Mouse (Mus musculus): ENCODE results near the gene Iglon5. TPM values are rescaled to one million over a fixed set of nuclear protein-coding genes. Genes with fewer than 3 reads are reported as not detected.

Gene Iglon5
- polyA plus RNA-seq, 1 experiment from 2014 or later = 7.7 TPM

DNA sequence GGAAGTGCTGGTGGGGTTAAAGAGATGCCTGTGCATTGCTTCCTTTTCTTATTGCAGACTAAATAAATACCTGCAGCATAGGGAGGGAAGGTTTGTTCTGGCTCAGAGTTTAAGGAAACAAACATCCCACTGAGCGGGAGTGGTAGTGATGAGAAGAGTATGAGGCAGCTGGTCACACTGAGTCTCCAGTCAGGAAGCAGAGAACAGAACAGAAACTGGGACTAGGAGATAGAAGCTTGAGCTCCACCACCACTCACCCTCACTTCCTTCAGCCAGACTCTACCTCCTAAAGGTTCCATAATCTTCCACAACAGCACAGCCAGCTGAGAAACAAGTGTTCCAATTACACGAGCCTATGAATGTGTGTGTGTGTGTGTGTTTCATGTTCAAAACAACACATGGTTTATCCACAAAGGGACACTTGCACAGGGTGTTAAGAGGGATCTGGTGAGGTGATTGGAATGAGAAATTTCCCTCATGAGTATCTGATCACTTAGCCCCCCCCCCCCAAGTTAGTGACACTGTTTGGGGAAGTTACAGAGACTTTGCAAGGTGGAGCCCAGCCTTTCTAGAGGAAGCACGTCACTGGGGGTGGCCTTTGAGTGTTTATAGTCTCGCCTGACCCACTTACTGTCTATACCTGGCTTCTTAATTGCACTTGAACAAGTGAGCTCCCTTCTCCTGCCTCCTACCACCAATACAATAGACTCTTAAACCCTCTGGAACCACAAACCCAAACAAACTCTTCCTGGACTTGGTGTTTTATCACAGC, 22.0 kb upstream of the Iglon5 start:
- Histone ChIP-seq H3K4me3 (ENCODE audit: low read depth, low read length) (no peak overlapping the region), H3K4me1 (ENCODE audit: control insufficient read depth, insufficient read depth, low read length) (no peaks in the 10 kb centered on the region), H3K27ac (ENCODE audit: low read length) (no peak overlapping the region), H3K4me2 (ENCODE audit: low read length) (no peak overlapping the region), H3K27me3 (ENCODE audit: control insufficient read depth, insufficient read depth, low read depth, low read length) (no peaks in the 10 kb centered on the region), H3K9ac (ENCODE audit: low read depth, low read length) (no peak overlapping the region), H3K36me3 (ENCODE audit: control insufficient read depth, insufficient read depth, low read length) (no peaks in the 10 kb centered on the region), H3K9me3 (replicated peaks; ENCODE audit: control insufficient read depth, low read length, poor library complexity, severe bottlenecking) (no peaks in the 10 kb centered on the region)
- no peak for ATAC-seq
- 70% methylated on average over 4 of the region's 4 CpGs for WGBS

DNA sequence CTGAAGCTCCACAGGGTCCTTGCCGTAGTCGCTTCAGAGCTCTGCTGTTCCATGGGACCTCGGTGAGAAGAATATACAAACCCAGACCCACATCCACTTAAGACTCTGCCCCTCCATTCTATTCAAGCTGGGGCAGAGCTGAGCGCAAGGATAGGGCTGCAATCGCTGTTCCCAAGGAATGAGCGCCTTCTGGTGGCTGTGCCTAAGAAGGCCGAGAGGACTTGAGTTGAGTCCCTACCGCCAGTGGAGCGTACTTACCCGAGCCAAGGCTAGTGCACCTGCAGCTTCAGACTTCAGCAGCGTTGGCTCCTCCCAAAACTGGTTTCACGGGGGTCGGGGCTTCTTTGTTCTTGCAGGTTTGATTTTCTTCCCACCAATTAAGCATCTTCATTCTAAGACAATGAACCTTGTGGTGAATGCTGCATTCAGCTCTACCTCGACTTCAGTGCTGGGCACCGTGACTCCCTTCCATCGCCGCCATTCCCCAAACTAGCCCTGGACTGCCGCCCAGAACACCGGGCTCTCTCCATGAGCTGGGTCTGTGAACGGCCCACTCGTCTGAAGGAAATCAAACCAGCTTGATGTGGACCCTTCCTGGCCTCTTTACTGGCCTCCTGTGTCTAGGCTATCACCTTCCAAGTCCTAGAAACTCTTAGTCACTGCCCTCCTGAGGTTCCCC, 5.6 kb upstream of the Iglon5 start:
- H3K4me3 ChIP-seq (ENCODE audit: low read depth, low read length) = no peak overlapping the region
- 11% methylated on average over 21 of the region's 21 CpGs for WGBS

DNA sequence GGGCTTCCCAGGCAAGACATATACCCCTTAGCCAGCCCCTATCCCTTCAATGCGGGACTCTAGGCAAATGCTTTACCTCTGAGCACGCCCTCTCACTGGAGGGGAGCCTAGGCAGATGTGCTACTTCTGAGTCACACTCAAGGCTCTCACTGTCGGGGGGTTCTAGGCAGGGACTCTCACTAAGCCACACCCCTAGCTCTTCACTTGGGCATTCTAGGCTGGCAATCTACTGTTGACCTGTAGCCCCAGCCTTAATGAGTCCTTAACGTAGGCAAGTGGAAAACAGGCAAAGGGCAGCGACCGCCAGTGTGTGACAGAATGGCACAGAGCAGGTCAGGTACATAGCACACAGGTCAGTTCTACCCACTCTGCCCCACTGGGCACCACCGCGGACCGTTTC, 986 bp upstream of the Iglon5 start:
- Histone ChIP-seq H3K4me2 (ENCODE audit: low read length) (peak overlapping the region; percentile 78; the same call in 1 of the 2 replicates), H3K4me3 (ENCODE audit: low read depth, low read length) (peak overlapping the region; percentile 89; the same call in 1 of the 2 replicates), H3K4me1 (ENCODE audit: control insufficient read depth, insufficient read depth, low read length) (peaks cover 18% of the 10 kb centered on the region), H3K9ac (ENCODE audit: low read depth, low read length) (no peak overlapping the region; the same call in 1 of the 2 replicates), H3K27ac (ENCODE audit: low read length) (peak overlapping the region; percentile 93; the same call in 1 of the 2 replicates), H3K9me3 (replicated peaks; ENCODE audit: control insufficient read depth, low read length, poor library complexity, severe bottlenecking) (no peaks in the 10 kb centered on the region), H3K27me3 (ENCODE audit: control insufficient read depth, insufficient read depth, low read depth, low read length) (no peaks in the 10 kb centered on the region), H3K36me3 (ENCODE audit: control insufficient read depth, insufficient read depth, low read length) (no peaks in the 10 kb centered on the region)
- ATAC-seq = peak; percentile 19
- WGBS = 66% methylated on average over 9 of the region's 9 CpGs

More for the DNA sequence above, 5.6 kb upstream of the Iglon5 start:
- Histone ChIP-seq H3K27me3 (ENCODE audit: control insufficient read depth, insufficient read depth, low read depth, low read length) (no peaks in the 10 kb centered on the region), H3K36me3 (ENCODE audit: control insufficient read depth, insufficient read depth, low read length) (no peaks in the 10 kb centered on the region), H3K27ac (ENCODE audit: low read length) (no peak overlapping the region), H3K9me3 (replicated peaks; ENCODE audit: control insufficient read depth, low read length, poor library complexity, severe bottlenecking) (no peaks in the 10 kb centered on the region), H3K4me2 (ENCODE audit: low read length) (no peak overlapping the region), H3K4me1 (ENCODE audit: control insufficient read depth, insufficient read depth, low read length) (peaks cover 3% of the 10 kb centered on the region; the same call in 1 of the 2 replicates), H3K9ac (ENCODE audit: low read depth, low read length) (0 out of 2 replicates have a peak overlapping the region, but pooled peaks have one; percentile 7)
- ATAC-seq = peak; percentile 46; the same call in 1 of the 2 replicates

DNA sequence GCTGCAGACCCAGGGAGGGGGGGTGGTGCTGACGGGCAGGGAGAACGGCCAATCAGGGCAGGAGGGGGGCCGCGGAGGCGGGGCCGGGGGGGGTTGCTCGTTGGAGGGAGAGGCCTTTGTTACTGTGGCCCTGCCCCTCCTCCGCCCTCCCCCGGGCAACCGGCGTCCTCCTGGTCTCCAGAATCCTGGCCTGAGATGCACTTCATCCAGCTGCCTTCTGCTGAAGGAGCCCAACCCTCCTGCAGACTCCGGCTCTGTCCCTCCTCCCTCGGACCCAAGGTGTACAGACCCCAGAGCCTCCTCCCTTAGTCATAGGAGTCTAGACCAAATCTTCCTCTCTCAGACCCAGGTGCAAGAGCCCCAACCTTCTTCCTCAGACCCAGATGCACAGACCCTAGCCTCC, 308 bp upstream of the Iglon5 start:
- peak overlapping the region; percentile 78 for H3K4me2 ChIP-seq (ENCODE audit: low read length)
- peak overlapping the region; percentile 93 for H3K27ac ChIP-seq (ENCODE audit: low read length)
- H3K36me3 ChIP-seq (ENCODE audit: control insufficient read depth, insufficient read depth, low read length) = no peaks in the 10 kb centered on the region
- no peaks in the 10 kb centered on the region for H3K27me3 ChIP-seq (ENCODE audit: control insufficient read depth, insufficient read depth, low read depth, low read length)
- peak overlapping the region; percentile 89 for H3K4me3 ChIP-seq (ENCODE audit: low read depth, low read length)
- WGBS = 2% methylated on average over 6 of the region's 13 CpGs
- no peaks in the 10 kb centered on the region for H3K9me3 ChIP-seq (replicated peaks; ENCODE audit: control insufficient read depth, low read length, poor library complexity, severe bottlenecking)
- ATAC-seq = peak; percentile 86
- H3K9ac ChIP-seq (ENCODE audit: low read depth, low read length) = peak overlapping the region; percentile 98
- peaks cover 18% of the 10 kb centered on the region for H3K4me1 ChIP-seq (ENCODE audit: control insufficient read depth, insufficient read depth, low read length)

DNA sequence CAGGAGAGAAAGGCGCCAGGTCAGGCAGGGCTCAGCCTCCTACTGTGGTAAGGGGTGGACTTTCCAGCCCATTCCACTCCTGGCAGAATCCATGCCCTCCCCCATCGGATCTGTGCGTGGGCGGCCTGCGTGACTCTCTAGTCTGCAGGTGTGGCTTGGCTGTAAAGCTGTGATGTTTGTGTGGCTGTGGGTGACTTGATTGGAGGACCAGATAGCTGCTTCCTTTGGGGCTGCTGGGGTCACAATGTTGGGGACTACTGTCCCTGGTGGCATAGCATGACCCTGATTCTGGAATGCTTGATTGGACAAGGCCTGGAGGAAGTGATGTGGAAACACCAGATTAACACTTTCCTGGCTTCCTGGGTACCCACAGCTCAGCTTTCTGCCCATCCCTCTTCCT, 1.2 kb downstream of the Iglon5 start:
- Histone ChIP-seq H3K9me3 (replicated peaks; ENCODE audit: control insufficient read depth, low read length, poor library complexity, severe bottlenecking) (no peaks in the 10 kb centered on the region), H3K27ac (ENCODE audit: low read length) (peak overlapping the region; percentile 93; the same call in 1 of the 2 replicates), H3K4me1 (ENCODE audit: control insufficient read depth, insufficient read depth, low read length) (peaks cover 18% of the 10 kb centered on the region), H3K27me3 (ENCODE audit: control insufficient read depth, insufficient read depth, low read depth, low read length) (no peaks in the 10 kb centered on the region), H3K4me3 (ENCODE audit: low read depth, low read length) (peak overlapping the region; percentile 89), H3K4me2 (ENCODE audit: low read length) (peak overlapping the region; percentile 78), H3K36me3 (ENCODE audit: control insufficient read depth, insufficient read depth, low read length) (no peaks in the 10 kb centered on the region), H3K9ac (ENCODE audit: low read depth, low read length) (peak overlapping the region; percentile 98)
- WGBS = 37% methylated on average over 5 of the region's 5 CpGs
- ATAC-seq = peak; percentile 4; the same call in 1 of the 2 replicates

DNA sequence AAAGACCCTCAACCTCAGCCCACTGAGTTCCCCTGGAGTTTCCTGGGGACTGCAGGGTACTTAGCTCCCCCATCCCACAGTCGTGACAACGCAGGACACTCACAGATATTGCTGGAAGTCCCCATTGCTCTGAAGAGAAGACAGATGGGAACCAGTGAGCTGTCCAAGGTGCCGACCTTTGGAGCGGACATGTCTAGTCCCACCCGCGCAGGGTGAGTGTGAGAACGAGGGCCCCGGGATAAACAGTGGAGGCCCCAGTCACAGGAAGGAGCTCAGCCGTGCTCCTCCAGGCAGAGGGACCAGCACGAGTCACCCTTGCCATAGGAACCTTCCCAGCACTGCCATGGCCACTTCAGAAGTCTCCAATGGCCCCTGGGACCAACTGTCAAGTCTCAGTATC, 6.6 kb downstream of the Iglon5 start:
- 26% methylated on average over 10 of the region's 10 CpGs for WGBS
- no peak overlapping the region for H3K9ac ChIP-seq (ENCODE audit: low read depth, low read length)
- H3K27me3 ChIP-seq (ENCODE audit: control insufficient read depth, insufficient read depth, low read depth, low read length) = no peaks in the 10 kb centered on the region; the same call in 1 of the 2 replicates
- H3K9me3 ChIP-seq (replicated peaks; ENCODE audit: control insufficient read depth, low read length, poor library complexity, severe bottlenecking) = no peaks in the 10 kb centered on the region
- ATAC-seq = no peak
- no peak overlapping the region for H3K4me2 ChIP-seq (ENCODE audit: low read length)
- no peak overlapping the region for H3K27ac ChIP-seq (ENCODE audit: low read length)
- peaks cover 8% of the 10 kb centered on the region for H3K4me1 ChIP-seq (ENCODE audit: control insufficient read depth, insufficient read depth, low read length)
- no peaks in the 10 kb centered on the region for H3K36me3 ChIP-seq (ENCODE audit: control insufficient read depth, insufficient read depth, low read length)
- H3K4me3 ChIP-seq (ENCODE audit: low read depth, low read length) = no peak overlapping the region

DNA sequence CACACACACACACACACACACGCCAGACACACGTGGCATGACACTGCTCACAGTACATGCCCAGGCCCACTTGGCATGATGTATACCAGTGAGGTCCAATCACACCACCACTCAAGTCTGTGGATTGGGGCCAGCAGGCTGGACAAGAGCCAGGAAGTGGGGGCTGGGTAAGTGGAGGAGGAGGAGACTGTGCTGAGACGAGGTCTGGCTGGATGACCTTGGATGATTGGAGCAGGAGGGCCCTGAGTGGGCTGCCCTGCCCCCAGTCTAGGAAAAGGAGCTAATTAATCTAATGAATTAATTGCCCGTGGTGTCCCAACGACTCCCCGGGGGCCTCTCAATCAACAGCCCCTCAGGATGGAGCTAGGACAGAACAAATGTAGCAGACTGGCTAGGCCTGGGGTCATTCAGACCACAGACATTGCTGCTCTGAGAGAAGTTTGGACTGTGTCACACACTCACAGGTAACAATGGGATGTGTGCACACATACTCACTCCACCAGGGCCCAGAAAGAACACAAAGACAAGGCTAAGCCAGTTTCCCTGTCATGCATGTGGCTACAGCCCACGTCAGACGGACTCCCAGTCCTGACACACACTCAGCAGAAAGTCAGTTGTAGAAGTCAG, 7.7 kb downstream of the Iglon5 start:
- Histone ChIP-seq H3K4me3 (ENCODE audit: low read depth, low read length) (no peak overlapping the region), H3K9me3 (replicated peaks; ENCODE audit: control insufficient read depth, low read length, poor library complexity, severe bottlenecking) (no peaks in the 10 kb centered on the region), H3K4me2 (ENCODE audit: low read length) (no peak overlapping the region), H3K4me1 (ENCODE audit: control insufficient read depth, insufficient read depth, low read length) (peaks cover 4% of the 10 kb centered on the region), H3K27me3 (ENCODE audit: control insufficient read depth, insufficient read depth, low read depth, low read length) (peaks cover 8% of the 10 kb centered on the region), H3K27ac (ENCODE audit: low read length) (no peak overlapping the region), H3K36me3 (ENCODE audit: control insufficient read depth, insufficient read depth, low read length) (no peaks in the 10 kb centered on the region), H3K9ac (ENCODE audit: low read depth, low read length) (no peak overlapping the region)
- ATAC-seq = peak; percentile 33
- WGBS = 57% methylated on average over 8 of the region's 8 CpGs

DNA sequence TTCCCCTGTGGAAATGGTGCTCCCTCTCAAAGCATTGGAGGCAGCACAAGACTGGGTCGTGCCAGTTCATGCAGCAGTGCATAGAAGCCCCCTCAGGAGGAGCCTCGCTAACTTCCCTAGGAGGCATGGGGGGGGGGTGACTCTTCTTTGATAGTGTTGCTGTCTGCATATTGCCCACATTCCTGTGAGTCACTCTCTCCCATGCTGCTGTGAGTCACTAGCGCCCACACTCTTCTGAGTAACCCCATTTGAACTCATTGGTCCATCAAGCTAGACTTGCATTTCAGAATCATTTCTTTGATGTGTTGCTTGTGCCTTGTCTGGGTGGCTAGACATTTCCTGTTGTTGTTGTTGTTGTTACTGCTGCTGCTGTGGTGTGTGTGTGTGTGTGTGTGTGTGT, 8.7 kb downstream of the Iglon5 start:
- ATAC-seq = no peak
- 63% methylated on average over 3 of the region's 3 CpGs for WGBS

More for the DNA sequence above, 8.7 kb downstream of the Iglon5 start:
- no peak overlapping the region for H3K4me3 ChIP-seq (ENCODE audit: low read depth, low read length)
- no peak overlapping the region for H3K9ac ChIP-seq (ENCODE audit: low read depth, low read length)
- no peak overlapping the region for H3K4me2 ChIP-seq (ENCODE audit: low read length)
- H3K36me3 ChIP-seq (ENCODE audit: control insufficient read depth, insufficient read depth, low read length) = peaks cover 4% of the 10 kb centered on the region; the same call in 1 of the 2 replicates
- no peaks in the 10 kb centered on the region for H3K9me3 ChIP-seq (replicated peaks; ENCODE audit: control insufficient read depth, low read length, poor library complexity, severe bottlenecking)
- peaks cover 8% of the 10 kb centered on the region for H3K27me3 ChIP-seq (ENCODE audit: control insufficient read depth, insufficient read depth, low read depth, low read length)
- H3K4me1 ChIP-seq (ENCODE audit: control insufficient read depth, insufficient read depth, low read length) = peaks cover 4% of the 10 kb centered on the region; the same call in 1 of the 2 replicates
- no peak overlapping the region for H3K27ac ChIP-seq (ENCODE audit: low read length)

Measured in midbrain, embryonic 16.5 days (tissue).